Mouse (Mus musculus) megakaryocyte, embryonic 14.5 days (primary cell): ENCODE measurements around the gene Trim80.

Experiments
- FLI1 ChIP-seq: IDR thresholded peaks from 2 replicates; pipeline ENCODE4 v1.6.1; 2012; ENCODE audit warnings: low read length, inconsistent platforms, mixed read lengths
- GATA1 ChIP-seq: IDR thresholded peaks from 3 replicates; pipeline ENCODE4 v1.6.1; 2012; ENCODE audit warnings: mixed read lengths, low read length, inconsistent platforms, borderline replicate concordance

GRCm38 (mm10) chr11:115463397-115463796 lies 23.1 kb downstream of the Trim80 start:
- TF ChIP-seq FLI1 (no peak), GATA1 (no peak)
